ENCODE assay signal across 7 mouse cellular contexts in the genomic region with DNA sequence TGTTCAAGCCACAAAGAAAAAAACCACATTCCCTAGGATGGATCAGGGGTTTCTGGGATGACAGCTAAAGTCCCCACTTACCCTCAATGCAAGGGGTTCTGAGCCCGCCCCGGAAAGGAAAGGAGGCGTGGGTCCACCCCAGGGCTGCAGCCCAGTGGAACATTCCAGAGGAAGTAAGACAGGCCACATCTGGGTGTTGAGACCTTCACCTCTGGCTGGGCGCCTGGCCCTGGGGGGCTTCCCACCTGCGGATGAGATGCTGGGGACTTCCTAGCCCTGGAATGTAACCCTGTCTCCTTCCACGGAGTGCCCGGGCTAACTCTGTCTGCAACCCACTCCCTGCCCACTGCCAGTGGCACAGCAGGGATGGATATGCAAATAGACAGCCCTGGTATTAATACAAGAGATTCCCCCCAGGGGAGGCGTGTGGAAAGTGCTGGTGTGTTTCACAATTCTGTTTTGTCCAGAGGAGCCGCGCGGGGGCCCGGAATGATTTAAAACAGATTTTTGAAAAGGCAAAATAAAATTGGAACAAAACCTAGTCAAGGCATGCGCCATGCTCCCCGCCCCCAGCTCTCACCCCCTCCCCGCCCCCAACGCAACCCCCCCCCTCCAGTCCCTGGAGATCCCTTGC. TPM values are rescaled to one million over a fixed set of nuclear protein-coding genes. Genes with fewer than 3 reads are reported as not detected.
DNase-seq lines count a peak whose midpoint lies in the region; ATAC-seq and TF ChIP-seq lines count a peak whose summit lies in the region.

No protein-coding gene starts in this region.

- 14% methylated on average over 14 of the region's 16 CpGs for WGBS in lung, postnatal 0 days
- 14% methylated on average over 16 of the region's 16 CpGs for WGBS in forebrain, postnatal 0 days
- WGBS in limb, embryonic 11.5 days = 9% methylated on average over 14 of the region's 16 CpGs
- WGBS in stomach, embryonic 15.5 days = 19% methylated on average over 16 of the region's 16 CpGs

- peak; percentile 52 for DNase-seq in lung, postnatal 0 days (ENCODE audit: low spot score)
- no peak for DNase-seq in lung, postnatal 36 days
- DNase-seq in forebrain, postnatal 0 days = no peak
- DNase-seq in limb, embryonic 11.5 days (ENCODE audit: low spot score) = peak; percentile 42
- no peak for DNase-seq in ovary, postnatal 10 days (ENCODE audit: low spot score)
- DNase-seq in left cerebral cortex, postnatal 4 days = no peak

- H3K4me2 ChIP-seq in lung, postnatal 0 days (replicated peaks; ENCODE audit: low read depth, low read length) = peak overlapping the region; percentile 70; the same call in 1 of the 2 replicates
- H3K4me2 ChIP-seq in forebrain, postnatal 0 days (ENCODE audit: low read depth) = 0 out of 2 replicates have a peak overlapping the region, but pooled peaks have one; percentile 57
- H3K4me2 ChIP-seq in limb, embryonic 11.5 days (ENCODE audit: low read depth, severe bottlenecking) = peak overlapping the region; percentile 90; the same call in 1 of the 2 replicates
- peak overlapping the region; percentile 91 for H3K4me2 ChIP-seq in stomach, embryonic 15.5 days

- H3K9me3 ChIP-seq in lung, postnatal 0 days (ENCODE audit: low read length) = no peaks in the 10 kb centered on the region
- no peaks in the 10 kb centered on the region for H3K9me3 ChIP-seq in forebrain, postnatal 0 days (ENCODE audit: low read length)
- no peaks in the 10 kb centered on the region for H3K9me3 ChIP-seq in limb, embryonic 11.5 days (ENCODE audit: control insufficient read depth, low read length)
- H3K9me3 ChIP-seq in stomach, embryonic 15.5 days = no peaks in the 10 kb centered on the region

- H3K4me3 ChIP-seq in lung, postnatal 0 days (ENCODE audit: low read depth, low read length) = peak overlapping the region; percentile 32; the same call in 1 of the 2 replicates
- H3K4me3 ChIP-seq in forebrain, postnatal 0 days (ENCODE audit: low read depth, low read length) = no peak overlapping the region
- peak overlapping the region; percentile 7; the same call in 1 of the 2 replicates for H3K4me3 ChIP-seq in limb, embryonic 11.5 days (ENCODE audit: low read depth, low read length)
- H3K4me3 ChIP-seq in stomach, embryonic 15.5 days (replicated peaks) = peak overlapping the region; percentile 55

- H3K9ac ChIP-seq in lung, postnatal 0 days (replicated peaks; ENCODE audit: low read depth) = no peak overlapping the region
- H3K9ac ChIP-seq in forebrain, postnatal 0 days = no peak overlapping the region
- no peak overlapping the region for H3K9ac ChIP-seq in limb, embryonic 11.5 days (ENCODE audit: low read length)
- no peak overlapping the region for H3K9ac ChIP-seq in stomach, embryonic 15.5 days

- ATAC-seq in lung, postnatal 0 days = no peak
- ATAC-seq in forebrain, postnatal 0 days = no peak
- ATAC-seq in limb, embryonic 11.5 days (ENCODE audit: insufficient number of reproducible peaks, low FRiP score, low TSS enrichment, low read depth) = no peak
- ATAC-seq in stomach, embryonic 15.5 days (ENCODE audit: insufficient read depth, low FRiP score, low read depth) = no peak

- no peaks in the 10 kb centered on the region for H3K27me3 ChIP-seq in lung, postnatal 0 days (replicated peaks; ENCODE audit: insufficient read depth, low read length)
- H3K27me3 ChIP-seq in forebrain, postnatal 0 days (ENCODE audit: insufficient read depth, low read length) = peaks cover 32% of the 10 kb centered on the region
- H3K27me3 ChIP-seq in limb, embryonic 11.5 days (ENCODE audit: control insufficient read depth, insufficient read depth, low read length) = peaks cover 18% of the 10 kb centered on the region
- H3K27me3 ChIP-seq in stomach, embryonic 15.5 days (replicated peaks) = 0 out of 2 replicates have a peak, but pooled peaks cover 6% of the 10 kb centered on the region

- no peak for TF ChIP-seq EP300 in lung, postnatal 0 days (IDR thresholded peaks at IDR 0.05)

- no peaks in the 10 kb centered on the region; the same call in 1 of the 2 replicates for H3K4me1 ChIP-seq in lung, postnatal 0 days (ENCODE audit: insufficient read depth, low read depth, low read length)
- peaks cover 6% of the 10 kb centered on the region; the same call in 1 of the 2 replicates for H3K4me1 ChIP-seq in forebrain, postnatal 0 days (ENCODE audit: insufficient read depth)
- peaks cover 18% of the 10 kb centered on the region for H3K4me1 ChIP-seq in limb, embryonic 11.5 days (ENCODE audit: control insufficient read depth, insufficient read depth, low read length)
- peaks cover 30% of the 10 kb centered on the region for H3K4me1 ChIP-seq in stomach, embryonic 15.5 days

- intact Hi-C loops in left cerebral cortex, postnatal 4 days (cut with DNase I) = no loop called here

- H3K36me3 ChIP-seq in lung, postnatal 0 days (ENCODE audit: insufficient read depth, low read length) = no peaks in the 10 kb centered on the region
- no peaks in the 10 kb centered on the region for H3K36me3 ChIP-seq in forebrain, postnatal 0 days (ENCODE audit: insufficient read depth)
- no peaks in the 10 kb centered on the region; the same call in 1 of the 2 replicates for H3K36me3 ChIP-seq in limb, embryonic 11.5 days (ENCODE audit: control insufficient read depth, insufficient read depth, low read length)
- H3K36me3 ChIP-seq in stomach, embryonic 15.5 days = no peaks in the 10 kb centered on the region

- H3K27ac ChIP-seq in lung, postnatal 0 days (ENCODE audit: low read length) = no peak overlapping the region
- no peak overlapping the region for H3K27ac ChIP-seq in forebrain, postnatal 0 days (ENCODE audit: low read depth, low read length)
- H3K27ac ChIP-seq in limb, embryonic 11.5 days (replicated peaks; ENCODE audit: low read depth, low read length) = no peak overlapping the region
- peak overlapping the region; percentile 67 for H3K27ac ChIP-seq in stomach, embryonic 15.5 days

- no peak for TF ChIP-seq CTCF in lung, postnatal 0 days (IDR thresholded peaks at IDR 0.05)
- no peak for TF ChIP-seq CTCF in forebrain, postnatal 0 days (IDR thresholded peaks at IDR 0.05; ENCODE audit: low read depth)

RNA-seq across cellular contexts. Expression of gene Pard6b, which starts 31.7 kb away (rescaled TPM):
- polyA plus RNA-seq in lung, postnatal 0 days (2015; fragmentation: Nextera tagmentation; extraction: Ambion mirVana) = 47.2 and 50.5 TPM in 2 replicates
- total RNA-seq in forebrain, postnatal 0 days (2014; rRNA removed) = 4.2 and 5.3 TPM in 2 replicates
- 2.8 and 4.1 TPM in 2 replicates for polyA plus RNA-seq in forebrain, postnatal 0 days (2015; fragmentation: Nextera tagmentation; extraction: Ambion mirVana)
- polyA plus RNA-seq in limb, embryonic 11.5 days (2014; fragmentation: Nextera tagmentation; extraction: Ambion mirVana) = 5.0 and 5.7 TPM in 2 replicates
- 12.7 and 14.9 TPM in 2 replicates for polyA plus RNA-seq in stomach, embryonic 15.5 days (2015; fragmentation: Nextera tagmentation; extraction: Ambion mirVana)
- total RNA-seq in left cerebral cortex, postnatal 4 days (2021) = 1 to 10 TPM; 4.3 to 4.9 TPM

RNA-seq across cellular contexts. Expression of gene Ripor3, which starts 38.7 kb away (rescaled TPM):
- 1.00 and 1.1 TPM in 2 replicates for polyA plus RNA-seq in lung, postnatal 0 days (2015; fragmentation: Nextera tagmentation; extraction: Ambion mirVana)
- total RNA-seq in forebrain, postnatal 0 days (2014; rRNA removed) = 0.29 and 0.69 TPM in 2 replicates
- 0.19 and 0.39 TPM in 2 replicates for polyA plus RNA-seq in forebrain, postnatal 0 days (2015; fragmentation: Nextera tagmentation; extraction: Ambion mirVana)
- polyA plus RNA-seq in limb, embryonic 11.5 days (2014; fragmentation: Nextera tagmentation; extraction: Ambion mirVana) = 0.54 and 0.55 TPM in 2 replicates
- polyA plus RNA-seq in stomach, embryonic 15.5 days (2015; fragmentation: Nextera tagmentation; extraction: Ambion mirVana) = 3.5 and 4.5 TPM in 2 replicates
- under 1 TPM; 0.52 to 0.64 TPM for total RNA-seq in left cerebral cortex, postnatal 4 days (2021)

Comparison
In these comparisons a context has a peak if more than half of its experiments do, and no peak if none do; other contexts are left out.
1. DNase-seq: peak in lung, postnatal 0 days (single experiment) and limb, embryonic 11.5 days (single experiment); none in lung, postnatal 36 days (single experiment), forebrain, postnatal 0 days (single experiment), ovary, postnatal 10 days (single experiment) and left cerebral cortex, postnatal 4 days (single experiment).
2. Peak in every context shown above with its lines, with median percentiles within 50 percentile points of each other: H3K4me2 ChIP-seq.